Mouse (Mus musculus): ENCODE measurements around the gene Ankfy1. TPM values are rescaled to one million over a fixed set of nuclear protein-coding genes. Genes with fewer than 3 reads are reported as not detected.
"Not testable (repeated sequence)": the region's sequence is repeated elsewhere in the genome, so short reads cannot be mapped to it uniquely, and the experiment has no call there.

Ankfy1 gene
- polyA plus RNA-seq, 1 experiment from 2014 or later, result 11.3 TPM

- no peaks in the 10 kb centered on the region for H3K27me3 ChIP-seq (ENCODE audit: control insufficient read depth, insufficient read depth, low read depth, low read length)
- no peak for ATAC-seq (ENCODE audit: low read depth)
- 83% methylated on average over 4 of the region's 4 CpGs for WGBS (ENCODE audit: insufficient replicate concordance)
- no peaks in the 10 kb centered on the region for H3K4me1 ChIP-seq (ENCODE audit: control insufficient read depth, low read depth, low read length)
- H3K36me3 ChIP-seq (ENCODE audit: control insufficient read depth, insufficient read depth), result peaks cover 33% of the 10 kb centered on the region
- no peak overlapping the region for H3K4me3 ChIP-seq (ENCODE audit: low read depth, low read length)
- H3K9ac ChIP-seq (ENCODE audit: low read depth, low read length), result no peak overlapping the region
- H3K4me2 ChIP-seq (ENCODE audit: low read depth, low read length), result no peak overlapping the region
- no peaks in the 10 kb centered on the region for H3K9me3 ChIP-seq (replicated peaks; ENCODE audit: control insufficient read depth, low read length)
- H3K27ac ChIP-seq (ENCODE audit: low read length), result no peak overlapping the region
These were observed 45.2 kb downstream of the Ankfy1 start for GRCm38 (mm10) chr11:72734840-72735518.

- WGBS (ENCODE audit: insufficient replicate concordance), result 89% methylated on average over 2 of the region's 2 CpGs
- Histone ChIP-seq H3K9ac (ENCODE audit: low read depth, low read length) (no peak overlapping the region), H3K36me3 (ENCODE audit: control insufficient read depth, insufficient read depth) (peaks cover 34% of the 10 kb centered on the region), H3K9me3 (replicated peaks; ENCODE audit: control insufficient read depth, low read length) (no peaks in the 10 kb centered on the region), H3K27me3 (ENCODE audit: control insufficient read depth, insufficient read depth, low read depth, low read length) (no peaks in the 10 kb centered on the region), H3K4me1 (ENCODE audit: control insufficient read depth, low read depth, low read length) (no peaks in the 10 kb centered on the region), H3K4me3 (ENCODE audit: low read depth, low read length) (no peak overlapping the region), H3K27ac (ENCODE audit: low read length) (no peak overlapping the region), H3K4me2 (ENCODE audit: low read depth, low read length) (no peak overlapping the region)
- ATAC-seq (ENCODE audit: low read depth), result no peak
These were observed 45.7 kb downstream of the Ankfy1 start for GRCm38 (mm10) chr11:72735519-72735860.

GRCm38 (mm10) chr11:72736320-72736719, 46.5 kb downstream of the Ankfy1 start:
- H3K9ac ChIP-seq (ENCODE audit: low read depth, low read length), result no peak overlapping the region
- no peak overlapping the region for H3K4me3 ChIP-seq (ENCODE audit: low read depth, low read length)
- 57% methylated on average over 1 of the region's 1 CpGs for WGBS (ENCODE audit: insufficient replicate concordance)
- H3K36me3 ChIP-seq (ENCODE audit: control insufficient read depth, insufficient read depth), result peaks cover 27% of the 10 kb centered on the region
- ATAC-seq (ENCODE audit: low read depth), result no peak
- no peaks in the 10 kb centered on the region for H3K9me3 ChIP-seq (replicated peaks; ENCODE audit: control insufficient read depth, low read length)
- no peak overlapping the region for H3K27ac ChIP-seq (ENCODE audit: low read length)
- H3K4me2 ChIP-seq (ENCODE audit: low read depth, low read length), result no peak overlapping the region
- H3K4me1 ChIP-seq (ENCODE audit: control insufficient read depth, low read depth, low read length), result no peaks in the 10 kb centered on the region
- H3K27me3 ChIP-seq (ENCODE audit: control insufficient read depth, insufficient read depth, low read depth, low read length), result no peaks in the 10 kb centered on the region

GRCm38 (mm10) chr11:72737517-72737916, 47.7 kb downstream of the Ankfy1 start:
- ATAC-seq (ENCODE audit: low read depth); H3K27me3 ChIP-seq (ENCODE audit: control insufficient read depth, insufficient read depth, low read depth, low read length); H3K4me1 ChIP-seq (ENCODE audit: control insufficient read depth, low read depth, low read length); H3K9ac ChIP-seq (ENCODE audit: low read depth, low read length); H3K9me3 ChIP-seq (replicated peaks; ENCODE audit: control insufficient read depth, low read length); H3K4me2 ChIP-seq (ENCODE audit: low read depth, low read length); H3K4me3 ChIP-seq (ENCODE audit: low read depth, low read length); H3K27ac ChIP-seq (ENCODE audit: low read length): not testable (repeated sequence)
- 75% methylated on average over 5 of the region's 5 CpGs for WGBS (ENCODE audit: insufficient replicate concordance)
- peaks cover 25% of the 10 kb centered on the region for H3K36me3 ChIP-seq (ENCODE audit: control insufficient read depth, insufficient read depth)

GRCm38 (mm10) chr11:72739048-72739447, 49.2 kb downstream of the Ankfy1 start:
- no peak for ATAC-seq (ENCODE audit: low read depth)
- no peak overlapping the region for H3K9ac ChIP-seq (ENCODE audit: low read depth, low read length)
- whole genome bisulfite sequencing (ENCODE audit: insufficient replicate concordance), result 69% methylated on average over 1 of the region's 1 CpGs
- no peaks in the 10 kb centered on the region for H3K4me1 ChIP-seq (ENCODE audit: control insufficient read depth, low read depth, low read length)
- no peaks in the 10 kb centered on the region for H3K27me3 ChIP-seq (ENCODE audit: control insufficient read depth, insufficient read depth, low read depth, low read length)
- no peak overlapping the region for H3K4me2 ChIP-seq (ENCODE audit: low read depth, low read length)
- peaks cover 18% of the 10 kb centered on the region for H3K36me3 ChIP-seq (ENCODE audit: control insufficient read depth, insufficient read depth)
- no peaks in the 10 kb centered on the region for H3K9me3 ChIP-seq (replicated peaks; ENCODE audit: control insufficient read depth, low read length)
- no peak overlapping the region for H3K27ac ChIP-seq (ENCODE audit: low read length)
- no peak overlapping the region for H3K4me3 ChIP-seq (ENCODE audit: low read depth, low read length)

GRCm38 (mm10) chr11:72751956-72752355, 62.1 kb downstream of the Ankfy1 start:
- Histone ChIP-seq H3K9me3 (replicated peaks; ENCODE audit: control insufficient read depth, low read length) (no peaks in the 10 kb centered on the region), H3K9ac (ENCODE audit: low read depth, low read length) (no peak overlapping the region), H3K27ac (ENCODE audit: low read length) (no peak overlapping the region), H3K4me2 (ENCODE audit: low read depth, low read length) (no peak overlapping the region), H3K27me3 (ENCODE audit: control insufficient read depth, insufficient read depth, low read depth, low read length) (no peaks in the 10 kb centered on the region), H3K4me1 (ENCODE audit: control insufficient read depth, low read depth, low read length) (no peaks in the 10 kb centered on the region), H3K4me3 (ENCODE audit: low read depth, low read length) (no peak overlapping the region), H3K36me3 (ENCODE audit: control insufficient read depth, insufficient read depth) (peaks cover 66% of the 10 kb centered on the region)
- 29% methylated on average over 2 of the region's 2 CpGs for WGBS (ENCODE audit: insufficient replicate concordance)
- no peak for ATAC-seq (ENCODE audit: low read depth)

- peaks cover 71% of the 10 kb centered on the region for H3K36me3 ChIP-seq (ENCODE audit: control insufficient read depth, insufficient read depth)
- no peaks in the 10 kb centered on the region for H3K4me1 ChIP-seq (ENCODE audit: control insufficient read depth, low read depth, low read length)
- H3K27me3 ChIP-seq (ENCODE audit: control insufficient read depth, insufficient read depth, low read depth, low read length), result no peaks in the 10 kb centered on the region
- no peak overlapping the region for H3K9ac ChIP-seq (ENCODE audit: low read depth, low read length)
- no peak for ATAC-seq (ENCODE audit: low read depth)
- H3K9me3 ChIP-seq (replicated peaks; ENCODE audit: control insufficient read depth, low read length), result no peaks in the 10 kb centered on the region
- no peak overlapping the region for H3K27ac ChIP-seq (ENCODE audit: low read length)
- H3K4me2 ChIP-seq (ENCODE audit: low read depth, low read length), result no peak overlapping the region
- WGBS (ENCODE audit: insufficient replicate concordance), result 87% methylated on average over 5 of the region's 5 CpGs
- no peak overlapping the region for H3K4me3 ChIP-seq (ENCODE audit: low read depth, low read length)
These were observed 68.5 kb downstream of the Ankfy1 start for GRCm38 (mm10) chr11:72758316-72758715.

- Histone ChIP-seq H3K4me3 (ENCODE audit: low read depth, low read length) (no peak overlapping the region), H3K9me3 (replicated peaks; ENCODE audit: control insufficient read depth, low read length) (no peaks in the 10 kb centered on the region), H3K27me3 (ENCODE audit: control insufficient read depth, insufficient read depth, low read depth, low read length) (no peaks in the 10 kb centered on the region), H3K36me3 (ENCODE audit: control insufficient read depth, insufficient read depth) (peaks cover 69% of the 10 kb centered on the region), H3K27ac (ENCODE audit: low read length) (no peak overlapping the region), H3K9ac (ENCODE audit: low read depth, low read length) (no peak overlapping the region), H3K4me1 (ENCODE audit: control insufficient read depth, low read depth, low read length) (no peaks in the 10 kb centered on the region), H3K4me2 (ENCODE audit: low read depth, low read length) (no peak overlapping the region)
- no peak for ATAC-seq (ENCODE audit: low read depth)
- WGBS (ENCODE audit: insufficient replicate concordance), result 91% methylated on average over 6 of the region's 6 CpGs
These were observed 69.8 kb downstream of the Ankfy1 start for GRCm38 (mm10) chr11:72759581-72759980.

DNA sequence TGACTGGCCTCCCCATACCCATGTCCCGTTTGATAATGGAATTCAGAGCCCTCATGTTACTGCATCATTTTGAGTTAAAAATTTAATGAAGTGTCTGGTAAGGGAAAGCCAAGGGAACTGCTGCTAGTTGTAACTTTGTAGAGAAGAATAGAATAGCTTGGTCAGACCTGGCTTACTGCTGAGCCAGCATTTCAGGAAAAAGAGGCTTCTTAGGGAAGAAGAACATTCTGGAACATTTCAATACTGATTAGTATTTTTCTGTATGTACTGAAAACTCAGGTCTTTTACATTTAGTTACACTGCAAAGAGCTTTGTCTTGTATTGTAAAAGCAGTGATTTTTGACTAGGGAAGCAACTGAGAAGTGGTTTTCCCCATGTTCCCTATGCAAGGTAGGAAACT, 71.0 kb downstream of the Ankfy1 start:
- no peak overlapping the region for H3K4me3 ChIP-seq (ENCODE audit: low read depth, low read length)
- 73% methylated on average over 1 of the region's 1 CpGs for WGBS (ENCODE audit: insufficient replicate concordance)
- ATAC-seq (ENCODE audit: low read depth), result no peak
- H3K36me3 ChIP-seq (ENCODE audit: control insufficient read depth, insufficient read depth), result peaks cover 66% of the 10 kb centered on the region
- no peaks in the 10 kb centered on the region for H3K9me3 ChIP-seq (replicated peaks; ENCODE audit: control insufficient read depth, low read length)
- no peaks in the 10 kb centered on the region for H3K4me1 ChIP-seq (ENCODE audit: control insufficient read depth, low read depth, low read length)
- H3K27ac ChIP-seq (ENCODE audit: low read length), result no peak overlapping the region
- H3K27me3 ChIP-seq (ENCODE audit: control insufficient read depth, insufficient read depth, low read depth, low read length), result no peaks in the 10 kb centered on the region
- no peak overlapping the region for H3K4me2 ChIP-seq (ENCODE audit: low read depth, low read length)
- H3K9ac ChIP-seq (ENCODE audit: low read depth, low read length), result no peak overlapping the region

Data from liver, embryonic 16.5 days (tissue).